Mouse (Mus musculus) spleen, adult 12 weeks (tissue): Measurements from ENCODE around the gene Zscan21.

Experiments used
- DNase-seq: peaks from one replicate; pipeline ENCODE4 v3.0.0; 2022; ENCODE audit warnings: low spot score

The Zscan21 gene

DNA sequence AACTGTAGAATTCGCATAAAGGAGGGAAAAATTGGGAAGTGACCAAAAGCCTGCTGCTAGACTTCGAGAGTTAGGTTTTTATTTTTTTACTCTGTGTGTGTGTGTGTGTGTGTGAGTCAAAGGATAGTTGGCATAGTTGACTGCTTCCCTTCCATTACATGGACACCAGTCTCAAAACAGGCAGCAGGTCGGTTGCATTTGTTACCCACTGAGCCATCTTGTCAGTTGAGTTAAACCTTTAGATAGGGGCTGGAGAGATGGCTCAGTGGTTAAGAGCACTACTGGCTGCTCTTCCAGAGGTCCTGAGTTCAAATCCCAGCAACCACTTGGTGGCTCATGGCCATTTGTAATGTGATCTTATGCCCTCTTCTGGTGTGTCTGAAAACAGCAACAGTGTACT is 1.3 kb downstream of the Zscan21 start:
- no peak for DNase-seq

DNA sequence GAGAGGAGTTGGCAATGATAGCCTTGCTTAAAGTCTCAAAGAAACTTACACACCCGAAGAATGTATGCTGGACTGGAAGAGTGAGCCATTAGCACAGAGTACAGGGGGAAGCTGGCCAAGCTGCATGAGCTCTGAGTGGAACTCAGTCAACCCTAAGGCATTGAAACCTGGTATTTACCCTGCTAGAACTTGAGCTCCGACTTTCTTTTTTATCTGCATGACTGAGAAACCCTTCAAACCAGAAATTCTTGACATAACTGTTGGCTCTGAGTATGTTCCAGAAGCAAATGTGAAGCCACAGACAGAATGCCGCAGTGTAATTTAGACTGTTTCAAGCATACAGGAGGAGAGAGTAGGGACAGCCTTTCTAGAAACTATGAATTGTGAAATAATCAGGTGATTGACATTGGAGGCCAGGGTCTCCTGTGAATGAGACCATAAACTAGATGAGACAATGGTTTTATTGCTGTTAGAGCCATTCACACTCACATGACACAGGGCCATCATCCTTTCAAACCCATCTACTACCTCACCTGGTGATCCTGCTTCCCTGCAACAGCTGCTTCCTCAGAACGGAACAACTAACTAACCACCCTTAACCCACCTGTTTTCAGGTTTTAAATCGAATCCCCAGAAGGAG is 15.8 kb downstream of the Zscan21 start:
- DNase-seq: no peak

DNA sequence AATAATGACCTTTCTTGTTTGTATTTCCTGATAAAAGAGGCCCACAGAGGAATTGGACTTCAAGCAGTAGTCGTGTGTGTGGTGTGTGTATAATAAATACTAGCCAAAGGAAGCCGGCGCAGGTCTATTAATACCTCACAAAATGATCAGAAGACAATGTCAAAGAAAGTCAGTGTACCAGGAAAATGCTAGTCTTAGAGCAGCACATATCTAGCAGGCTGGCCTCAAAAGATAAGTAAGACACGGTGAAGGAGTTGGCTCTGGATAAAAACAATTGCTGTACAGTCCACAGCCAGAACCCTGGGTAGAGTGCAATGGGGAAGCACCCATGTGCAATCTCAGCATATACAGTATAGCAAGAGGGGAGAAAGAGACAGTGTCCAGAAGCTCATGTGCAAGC is 20.6 kb downstream of the Zscan21 start:
- DNase-seq: no peak

DNA sequence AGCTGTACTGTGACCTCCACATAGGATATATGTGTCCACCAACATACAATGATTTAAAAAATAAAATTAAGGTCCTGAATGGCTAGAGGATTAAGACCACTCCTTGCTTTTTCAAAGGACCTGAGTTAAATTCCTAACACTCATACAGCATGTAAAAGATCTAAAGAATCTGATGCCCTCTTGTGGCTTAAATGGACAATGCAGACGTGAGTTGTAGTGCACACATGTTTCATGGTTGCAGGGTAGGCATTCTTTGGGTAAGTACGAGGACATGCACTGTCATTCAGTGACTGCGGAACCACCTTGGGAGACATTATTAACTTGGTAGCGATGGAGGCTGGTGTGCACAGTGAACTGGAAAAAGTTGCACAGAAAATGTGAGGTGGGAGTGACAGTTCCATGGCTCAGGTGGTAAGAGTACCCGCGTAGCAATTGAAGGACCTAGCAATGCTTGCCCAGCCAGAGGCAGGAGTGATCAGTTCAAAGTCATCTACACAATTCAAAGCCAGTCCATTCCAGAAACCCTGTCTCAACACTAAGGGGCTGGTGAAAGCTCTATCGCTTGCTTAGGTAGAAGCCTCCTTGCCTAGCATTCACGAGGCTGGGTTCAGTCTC is 21.3 kb downstream of the Zscan21 start:
- DNase-seq: no peak

DNA sequence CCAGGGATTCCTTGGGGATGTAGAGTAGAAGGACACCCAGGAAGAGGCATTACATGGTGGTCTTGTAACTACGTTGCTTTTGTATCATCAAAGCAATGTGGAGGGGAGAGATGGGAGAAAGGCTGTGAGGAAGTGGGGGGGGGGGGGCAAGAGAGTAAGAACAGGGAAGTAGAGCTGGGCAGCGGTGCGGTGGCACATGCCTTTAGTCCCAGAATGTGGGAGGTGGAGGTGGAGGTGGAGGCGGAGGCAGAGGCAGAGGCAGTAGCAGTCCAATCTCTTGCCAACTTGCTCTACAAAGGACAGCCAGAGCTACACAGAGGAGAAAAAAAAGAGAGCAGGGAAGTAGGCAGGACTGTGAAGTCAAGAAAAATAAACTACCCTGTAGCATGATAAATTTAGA is 21.9 kb downstream of the Zscan21 start:
- no peak for DNase-seq

DNA sequence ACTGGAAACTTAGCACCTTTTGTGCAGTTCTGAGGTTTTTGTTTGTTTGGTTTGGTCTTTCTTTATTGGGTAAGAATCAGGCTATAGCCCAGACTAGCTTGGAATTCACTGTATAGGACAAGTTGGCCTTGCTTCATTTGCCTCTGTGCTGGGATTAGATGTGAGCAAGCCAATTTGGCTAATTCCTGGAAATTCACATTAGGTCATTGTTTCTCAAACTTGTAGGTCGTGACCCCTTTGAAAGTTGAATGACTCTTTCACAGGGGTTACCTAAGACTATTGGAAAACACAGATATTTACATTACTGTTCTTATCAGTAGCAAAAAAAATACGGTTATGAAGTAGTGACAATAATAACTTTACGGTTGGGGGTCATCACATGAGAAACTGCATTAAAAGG is 37.7 kb downstream of the Zscan21 start:
- no peak for DNase-seq

DNA sequence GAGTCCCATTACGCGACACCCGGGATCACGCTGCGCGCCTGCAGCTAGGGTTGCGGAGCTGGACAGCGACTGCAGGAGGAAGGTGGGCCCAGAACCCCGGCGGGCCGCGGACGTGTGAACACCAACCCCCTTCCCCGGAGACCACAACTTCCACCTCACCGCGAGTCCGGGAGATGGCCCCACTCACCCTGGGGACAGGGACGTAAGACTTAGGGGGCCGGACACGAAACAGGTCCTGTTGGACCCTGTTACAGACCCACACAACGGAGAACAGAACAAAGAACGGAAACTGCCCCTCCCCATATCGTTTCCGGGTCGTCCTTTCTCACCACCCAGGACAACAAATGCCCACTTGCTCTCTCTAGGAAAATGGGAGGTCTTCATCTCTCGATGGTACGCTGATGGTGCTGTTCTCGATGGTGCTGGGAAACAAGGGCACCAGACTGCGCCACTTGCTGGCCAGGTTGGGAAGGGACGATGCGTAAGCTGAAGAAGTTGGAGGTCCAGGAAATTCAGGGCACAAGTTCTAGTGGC is 38.8 kb downstream of the Zscan21 start, which contains the start of gene Zfp113:
Zfp113 (minus strand) TSS at position 302 of the 534 bp plus-strand sequence.
- DNase-seq: peak; percentile 73

DNA sequence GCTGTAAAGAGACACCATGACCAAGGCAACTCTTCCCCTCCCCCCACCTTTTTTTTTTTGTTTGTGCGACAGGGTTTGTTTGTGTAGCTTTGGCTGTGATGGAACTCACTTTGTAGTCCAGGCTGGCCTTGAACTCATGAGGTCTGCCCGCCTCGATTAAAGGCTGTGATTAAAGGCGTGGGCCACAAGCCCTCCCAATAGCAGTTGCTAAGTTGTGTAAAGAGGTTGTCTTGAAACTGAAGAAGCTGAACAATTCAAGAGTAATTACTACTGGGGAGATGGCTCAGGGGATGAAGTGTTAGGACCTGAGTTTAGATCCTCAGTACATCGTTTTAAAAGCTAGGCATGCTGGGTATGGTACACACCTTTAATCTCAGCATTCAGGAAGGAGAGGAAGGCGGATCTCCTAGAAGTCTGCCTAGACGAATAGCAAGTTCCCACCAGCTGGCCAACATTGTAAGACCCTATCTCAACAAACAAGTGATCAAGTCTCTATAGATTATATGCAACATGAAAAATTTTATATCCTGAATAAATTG is 43.6 kb downstream of the Zscan21 start:
- no peak for DNase-seq

DNA sequence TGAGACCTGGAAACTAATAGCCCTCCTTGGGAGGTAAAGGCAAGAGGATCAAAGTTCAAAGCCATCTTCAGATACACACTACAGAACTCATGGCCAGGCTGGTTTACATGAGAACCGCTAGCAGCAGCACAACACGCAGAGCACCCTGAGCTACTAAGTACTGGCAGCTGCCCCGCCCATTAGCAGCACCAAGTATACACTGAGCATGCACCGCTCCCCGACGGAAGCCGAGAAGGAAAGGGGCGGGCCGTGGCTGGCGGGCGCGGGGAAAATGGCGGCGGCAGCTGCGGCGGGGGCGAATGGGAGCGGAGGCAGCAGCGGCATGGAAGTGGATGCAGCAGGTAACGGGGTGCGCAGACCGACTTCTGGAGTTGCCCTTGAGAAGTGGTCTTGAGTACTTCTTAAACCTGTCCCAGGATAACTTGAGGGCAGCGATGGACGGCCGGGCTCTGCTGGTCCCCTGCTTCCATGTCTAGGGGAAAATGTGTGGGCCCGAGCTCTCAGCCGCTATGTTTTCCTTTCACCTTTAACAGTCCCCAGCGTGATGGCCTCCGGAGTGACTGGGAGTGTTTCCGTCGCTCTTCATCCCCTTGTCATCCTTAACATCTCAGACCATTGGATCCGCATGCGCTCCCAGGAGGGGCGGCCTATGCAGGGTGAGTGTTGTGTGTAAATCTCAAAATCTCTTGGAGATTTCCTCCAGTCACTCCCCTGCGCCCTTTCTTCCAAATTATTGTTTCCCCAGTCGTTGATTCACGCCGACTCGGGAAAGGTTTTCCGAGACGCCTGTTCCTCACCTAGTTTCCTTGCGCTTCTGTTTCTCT is 44.4 kb downstream of the Zscan21 start, which contains the start of gene Cops6:
Cops6 (plus strand) TSS at position 230 of the 824 bp plus-strand sequence.
- peak; percentile 92 for DNase-seq

DNA sequence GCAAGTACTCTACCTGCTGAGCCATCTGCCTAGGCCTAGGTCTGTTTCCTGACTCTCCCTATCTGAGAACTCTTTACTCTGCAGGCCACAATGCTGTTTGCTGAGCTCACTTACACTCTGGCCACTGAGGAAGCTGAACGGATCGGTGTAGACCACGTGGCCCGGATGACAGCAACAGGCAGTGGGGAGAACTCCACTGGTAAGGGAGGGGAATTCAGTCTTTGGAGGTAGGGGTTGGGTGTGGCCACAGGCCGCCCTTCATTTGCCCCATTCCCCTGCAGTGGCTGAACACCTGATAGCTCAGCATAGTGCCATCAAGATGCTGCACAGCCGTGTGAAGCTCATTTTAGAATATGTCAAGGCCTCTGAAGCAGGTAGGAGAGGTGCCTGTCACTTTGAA is 46.3 kb downstream of the Zscan21 start:
- DNase-seq: no peak

DNA sequence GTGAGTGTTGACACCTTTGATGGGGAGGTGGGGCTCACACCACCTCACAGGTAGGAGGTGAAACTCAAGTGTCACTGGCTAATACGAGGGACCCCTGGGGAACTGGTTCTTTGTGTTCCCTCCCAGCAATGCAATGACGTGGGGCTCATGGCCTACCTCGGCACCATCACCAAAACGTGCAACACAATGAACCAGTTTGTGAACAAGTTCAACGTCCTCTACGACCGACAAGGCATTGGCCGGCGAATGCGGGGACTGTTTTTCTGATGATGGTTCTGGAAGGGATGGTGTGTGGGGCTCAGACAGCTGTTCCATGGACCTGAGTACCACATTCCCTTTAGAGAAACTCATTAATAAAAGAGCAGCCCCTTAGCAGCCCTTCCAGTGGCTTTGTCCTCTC is 46.9 kb downstream of the Zscan21 start:
- no peak for DNase-seq

DNA sequence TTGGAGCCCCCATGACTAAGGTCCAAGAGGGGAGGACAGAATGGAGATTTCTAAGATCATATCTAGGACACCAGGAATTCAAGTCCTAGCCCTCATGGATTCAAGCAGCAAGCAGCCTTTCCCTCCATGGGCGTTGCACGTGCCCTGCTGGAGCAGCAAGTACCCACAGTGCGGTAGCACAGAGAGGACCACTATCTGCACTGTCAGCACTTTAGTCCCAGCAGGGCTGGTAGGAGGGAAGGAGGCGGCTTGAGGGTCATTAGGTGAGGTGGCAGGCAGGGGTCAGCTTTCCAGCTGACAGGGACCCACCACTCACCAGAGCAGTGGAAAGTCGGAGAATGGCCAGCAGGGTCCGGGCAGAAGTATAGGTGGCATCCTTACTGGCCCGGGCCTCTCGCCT is 48.9 kb downstream of the Zscan21 start:
- DNase-seq: no peak

DNA sequence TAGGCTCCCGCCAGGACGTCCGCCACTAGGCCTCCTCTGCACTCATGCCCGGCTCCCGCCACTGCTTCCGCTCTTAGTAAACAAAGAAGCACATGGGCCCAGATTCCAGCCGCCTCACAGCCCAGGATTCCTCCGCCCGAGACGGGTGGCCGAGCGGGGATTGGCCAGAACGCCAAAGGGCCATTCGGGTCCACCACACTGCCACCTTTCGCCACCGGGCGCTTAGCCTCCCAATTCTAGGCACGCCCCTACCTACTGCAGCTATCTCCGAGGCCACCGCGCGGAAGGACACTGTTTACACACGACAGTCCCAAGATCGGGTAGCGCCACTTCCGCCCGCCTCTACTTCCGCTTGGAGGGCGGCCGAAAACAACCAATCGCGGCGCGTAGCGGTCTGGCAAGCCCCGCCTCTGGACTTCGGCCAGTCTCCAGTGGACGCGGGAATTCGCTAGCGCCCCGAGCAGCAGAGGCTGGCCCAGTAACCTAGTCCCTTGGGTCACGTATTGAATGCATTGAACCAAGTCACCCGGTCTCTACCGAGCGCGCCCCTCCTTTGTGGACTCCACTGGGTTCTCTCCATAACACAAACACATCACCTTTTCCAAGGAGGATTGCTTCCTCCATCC is 54.3 kb downstream of the Zscan21 start:
- peak; percentile 92 for DNase-seq

DNA sequence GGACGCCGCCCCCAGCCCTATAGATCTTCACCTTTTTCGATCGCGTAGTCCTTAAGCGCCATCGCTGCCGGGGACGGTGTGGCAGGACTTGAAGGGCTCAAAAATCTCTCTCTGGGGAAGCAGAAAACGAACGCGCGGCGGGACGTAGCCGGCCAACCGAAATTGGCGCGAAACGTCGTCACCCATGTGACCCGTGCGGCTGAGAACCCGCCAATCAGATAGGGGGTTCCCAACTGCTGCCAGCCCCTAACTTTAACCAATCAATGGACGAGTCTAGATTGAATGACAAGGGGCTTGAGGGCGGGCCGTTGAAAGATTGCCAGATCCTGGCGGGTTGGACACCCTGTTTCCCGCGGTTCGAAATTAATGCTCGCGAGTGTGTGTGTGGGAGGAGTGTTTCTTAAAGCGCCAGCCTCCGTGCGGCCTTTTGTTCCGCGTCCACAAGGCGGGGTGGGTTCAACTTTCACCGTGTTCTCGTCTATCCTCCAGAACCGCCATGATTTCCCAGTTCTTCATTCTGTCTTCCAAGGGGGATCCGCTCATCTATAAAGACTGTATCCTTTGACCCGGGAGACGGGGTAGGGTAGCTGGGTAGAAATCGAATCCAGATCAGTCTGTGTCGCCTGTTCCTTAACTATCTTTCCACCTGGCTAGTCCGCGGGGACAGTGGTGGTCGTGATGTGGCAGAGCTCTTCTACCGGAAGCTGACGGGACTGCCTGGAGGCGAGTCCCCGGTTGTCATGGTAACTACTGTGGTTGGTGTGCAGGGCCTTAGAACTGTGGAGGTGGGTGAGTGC is 55.2 kb downstream of the Zscan21 start, which contains the start of the genes Ap4m1 and Mcm7:
Ap4m1 (plus strand) TSS at position 308 of the 797 bp plus-strand sequence.
Mcm7 (minus strand) TSS at position 728 of the 797 bp plus-strand sequence.
- peak; percentile 86 for DNase-seq

DNA sequence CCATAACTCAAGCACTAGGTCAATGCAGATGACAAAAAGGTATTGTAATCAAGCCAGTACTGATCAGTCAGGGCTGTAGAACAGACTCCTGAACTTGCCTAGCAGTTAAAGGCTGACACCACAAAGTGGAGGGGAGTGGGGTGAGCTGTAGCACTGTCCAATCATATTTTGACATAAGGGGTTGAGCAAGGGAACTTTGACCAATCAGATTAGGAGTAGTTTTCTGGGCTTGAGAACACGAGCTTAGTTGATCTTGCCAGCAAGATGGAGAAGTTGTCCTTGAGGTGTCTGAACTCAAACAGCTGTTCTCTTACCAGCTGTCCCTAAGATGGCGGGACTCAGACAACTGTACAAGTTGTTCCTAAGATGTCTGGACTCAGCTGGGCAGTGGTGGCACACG is 56.5 kb downstream of the Zscan21 start:
- DNase-seq: no peak
